Mouse (Mus musculus) cerebellum, adult 2 months (tissue): ENCODE data around the gene Zic2. TPM values are rescaled to one million over a fixed set of nuclear protein-coding genes. Genes with fewer than 3 reads are reported as not detected.
"Not testable (repeated sequence)": the region's sequence is repeated elsewhere in the genome, so short reads cannot be mapped to it uniquely, and the experiment has no call there.

Experiments used
- DNase-seq, 2 experiments: peaks; one replicate each; pipeline ENCODE4 v3.0.0; 2021
- H3K27ac ChIP-seq: fragments of 200-500 bp; 2 replicates; pipeline ENCODE4 v1.5.1; 2012; ENCODE audit warnings: low read length, control low read depth, inconsistent platforms; ENCODE audit not compliant: insufficient read depth
- H3K27me3 ChIP-seq: fragments of 200-500 bp; 2 replicates; pipeline ENCODE4 v1.6.1; 2012; ENCODE audit warnings: inconsistent platforms, mild to moderate bottlenecking, low read length, moderate library complexity; ENCODE audit not compliant: control insufficient read depth, insufficient read depth
- H3K4me1 ChIP-seq: fragments of 200-500 bp; 2 replicates; pipeline ENCODE4 v1.6.1; 2011; ENCODE audit warnings: low read length; ENCODE audit not compliant: control insufficient read depth, insufficient read depth
- H3K4me3 ChIP-seq: fragments of 200-500 bp; replicated peaks from 2 replicates; pipeline ENCODE3; 2011; ENCODE audit warnings: mild to moderate bottlenecking, low read depth, low read length, control low read depth; ENCODE audit not compliant: insufficient read depth
- CTCF ChIP-seq: fragments of 200-500 bp; IDR thresholded peaks from 2 replicates; pipeline ENCODE4 v1.5.1; 2011; ENCODE audit warnings: low read depth, mild to moderate bottlenecking, control low read depth, low read length, moderate library complexity, borderline replicate concordance; ENCODE audit not compliant: insufficient read depth
- POLR2A ChIP-seq: fragments of 200-500 bp; IDR thresholded peaks from 2 replicates; pipeline ENCODE4 v1.6.1; 2011; ENCODE audit warnings: low read length, control low read depth, borderline replicate concordance; ENCODE audit not compliant: insufficient read depth
- WGBS: fragments of 180-500 bp; shearing (Covaris S2); methylation state at CpG from one replicate; pipeline ENCODE4 v1.1.7; 2018; 5-methylcytosine and 5-hydroxymethylcytosine counted together
- polyA plus RNA-seq: library from polyadenylated mRNA; depleted of rRNA; stranded (reverse); fragments of >200 nt; gene quantifications from 2 replicates; pipeline ENCODE4 v1.2.3, GENCODE M21; 2012

Zic2 gene
- polyA plus RNA-seq, 1 experiment = 157 TPM

DNA sequence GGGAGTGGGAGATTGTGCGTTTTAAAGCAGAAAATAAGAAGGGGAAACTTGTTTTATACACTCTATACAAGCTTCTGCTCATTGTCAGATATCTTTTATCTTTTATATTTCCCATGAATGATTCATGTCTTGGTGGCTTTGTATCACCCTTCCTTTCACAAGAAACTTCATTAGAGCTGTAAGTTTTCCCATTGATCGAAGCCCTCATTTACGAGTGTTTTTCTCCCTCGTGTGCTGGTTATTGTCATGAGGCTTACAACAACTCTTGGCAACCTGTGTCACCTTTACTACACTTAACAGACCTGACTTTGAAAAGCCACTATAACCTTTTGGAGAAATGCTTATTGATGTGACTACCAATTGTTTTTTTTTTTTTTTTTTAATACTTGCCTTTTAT is 19.7 kb upstream of the Zic2 start:
- DNase-seq = no peak
- Histone ChIP-seq H3K4me3 (no peak overlapping the region), H3K27ac (no peak overlapping the region), H3K4me1 (peaks cover 22% of the 10 kb centered on the region), H3K27me3 (no peaks in the 10 kb centered on the region)
- TF ChIP-seq CTCF (no peak), POLR2A (no peak)
- WGBS = 49% methylated on average over 4 of the region's 4 CpGs

GRCm38 (mm10) chr14:122459332-122459731 is 15.9 kb upstream of the Zic2 start:
- not testable (repeated sequence) for H3K4me3 ChIP-seq, H3K27me3 ChIP-seq, H3K4me1 ChIP-seq
- peak; percentile 49 to 65 for DNase-seq
- peak overlapping the region; percentile 41; the same call in 1 of the 2 replicates for H3K27ac ChIP-seq
- WGBS = 9% methylated on average over 12 of the region's 12 CpGs

DNA sequence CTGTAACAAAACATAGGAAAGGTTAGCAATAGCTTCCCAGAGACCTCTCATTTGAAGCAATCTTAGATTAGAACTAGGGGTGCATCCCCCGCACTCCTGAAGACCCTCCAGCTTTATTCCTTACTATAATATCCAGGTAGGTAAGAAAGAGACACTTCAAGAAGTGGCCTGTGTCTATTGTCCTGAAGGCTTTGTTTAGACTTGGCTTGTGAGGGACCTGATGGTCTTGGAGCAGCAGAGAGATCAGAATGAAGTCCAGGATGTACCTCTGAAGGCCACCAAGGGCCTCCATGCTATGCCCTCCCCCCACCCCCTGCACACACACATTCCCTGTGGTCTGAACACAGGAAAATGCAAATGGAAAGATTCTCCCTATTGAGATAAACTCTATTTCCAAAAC is 15.5 kb upstream of the Zic2 start:
- Histone ChIP-seq H3K4me3 (peak overlapping the region; percentile 37), H3K4me1 (peaks cover 5% of the 10 kb centered on the region; the same call in 1 of the 2 replicates), H3K27ac (peak overlapping the region; percentile 79; the same call in 1 of the 2 replicates), H3K27me3 (no peaks in the 10 kb centered on the region)
- DNase-seq = peak; percentile 27 to 39
- no peak for TF ChIP-seq POLR2A
- TF ChIP-seq CTCF = no peak
- WGBS = 11% methylated on average over 1 of the region's 1 CpGs

DNA sequence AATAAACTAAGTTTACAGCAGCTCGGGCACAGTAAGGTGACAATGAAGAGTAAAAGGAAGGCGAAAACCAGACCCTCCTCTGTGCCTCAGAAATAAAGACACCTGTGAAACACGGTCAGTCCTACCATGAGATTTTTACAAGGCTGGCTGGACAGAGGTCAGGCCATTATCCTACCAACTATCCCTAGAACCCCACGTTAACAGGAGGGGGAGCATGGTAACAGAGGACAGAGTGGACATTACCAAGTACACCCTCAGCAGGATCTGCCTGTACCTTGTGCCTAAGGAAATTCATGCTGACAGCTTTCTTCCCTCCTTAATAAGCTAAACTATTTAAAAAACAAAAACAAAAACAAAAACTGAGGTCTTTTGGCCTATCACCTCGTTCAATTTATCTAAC is 15.0 kb upstream of the Zic2 start:
- peak overlapping the region; percentile 57 for H3K4me3 ChIP-seq

DNA sequence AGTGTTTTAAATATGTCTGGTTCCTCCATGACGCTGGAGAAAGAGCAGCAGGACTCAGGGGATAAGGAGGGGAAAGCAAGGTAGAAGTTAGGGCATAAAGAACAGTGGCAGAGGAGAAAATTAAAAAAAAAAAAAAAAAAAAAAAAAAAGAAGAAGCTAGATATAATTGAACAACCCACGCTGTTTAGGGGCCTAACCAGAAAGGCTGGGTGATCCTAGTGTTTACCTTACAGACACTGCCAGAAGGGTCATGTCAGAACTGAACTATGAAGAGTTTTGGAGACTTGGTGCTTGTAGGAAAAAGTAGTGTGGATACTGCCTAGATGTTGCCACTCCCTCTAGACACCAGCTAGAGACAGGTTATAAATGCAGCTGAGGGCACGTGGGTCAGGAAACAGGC is 13.7 kb upstream of the Zic2 start:
- TF ChIP-seq CTCF (no peak), POLR2A (no peak)
- H3K27me3 ChIP-seq = no peaks in the 10 kb centered on the region
- H3K4me3 ChIP-seq = peak overlapping the region; percentile 52
- peak overlapping the region; percentile 56 for H3K27ac ChIP-seq
- DNase-seq = peak in 1 of 2 experiments; percentile 49
- peaks cover 5% of the 10 kb centered on the region for H3K4me1 ChIP-seq
- WGBS = 6% methylated on average over 3 of the region's 3 CpGs

More for the DNA sequence above, 15.0 kb upstream of the Zic2 start:
- WGBS = 6% methylated on average over 5 of the region's 5 CpGs
- Histone ChIP-seq H3K27me3 (no peaks in the 10 kb centered on the region), H3K4me1 (peaks cover 4% of the 10 kb centered on the region; the same call in 1 of the 2 replicates), H3K27ac (peak overlapping the region; percentile 79)
- DNase-seq = peak; percentile 45 to 48
- TF ChIP-seq CTCF (no peak), POLR2A (no peak)

- TF ChIP-seq POLR2A = no peak
- no peak for TF ChIP-seq CTCF
- Histone ChIP-seq H3K27me3 (no peaks in the 10 kb centered on the region), H3K27ac (peak overlapping the region; percentile 56), H3K4me1 (peaks cover 2% of the 10 kb centered on the region), H3K4me3 (peak overlapping the region; percentile 52)
- WGBS = 4% methylated on average over 9 of the region's 9 CpGs
- DNase-seq = peak; percentile 53 to 63
Measured at GRCm38 (mm10) chr14:122461966-122462365, 13.3 kb upstream of the Zic2 start.

GRCm38 (mm10) chr14:122462689-122463079 is 12.6 kb upstream of the Zic2 start:
- peak; percentile 47 to 67 for DNase-seq
- WGBS = under 1% methylated on average over 17 of the region's 17 CpGs
- Histone ChIP-seq H3K27me3 (no peaks in the 10 kb centered on the region), H3K27ac (peak overlapping the region; percentile 98), H3K4me1 (peaks cover 2% of the 10 kb centered on the region), H3K4me3 (peak overlapping the region; percentile 97)
- TF ChIP-seq POLR2A = no peak
- TF ChIP-seq CTCF = no peak

DNA sequence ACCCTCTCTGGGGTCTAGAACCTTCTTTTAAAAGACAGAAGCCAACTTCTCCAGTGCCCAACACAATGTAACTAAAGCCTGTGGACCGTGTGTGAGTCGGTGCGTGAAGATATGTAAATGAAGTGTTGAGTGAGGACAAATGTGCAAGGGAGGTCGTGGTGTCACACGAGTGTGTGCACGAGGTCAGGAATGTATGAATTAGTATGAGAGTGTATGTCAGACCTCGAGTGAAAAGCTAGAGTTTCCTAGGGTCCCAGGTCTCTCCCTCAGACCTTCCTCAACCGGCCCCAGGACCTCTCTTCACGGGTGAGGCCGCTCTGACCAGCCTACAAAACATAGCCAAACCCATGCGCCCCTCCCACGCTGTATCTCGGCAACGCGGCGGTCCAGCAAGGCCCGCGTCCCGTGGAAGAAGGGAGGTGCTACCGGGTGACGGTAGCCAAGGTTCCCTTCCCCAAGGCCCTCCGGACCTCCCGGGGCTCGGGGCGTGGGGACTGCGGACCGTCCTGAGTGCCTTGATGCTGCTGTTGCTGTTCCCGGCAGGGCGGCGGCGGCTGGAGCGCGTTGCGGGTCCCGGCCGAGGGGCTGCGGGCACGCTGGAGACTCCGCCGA is 12.0 kb upstream of the Zic2 start:
- no peak for TF ChIP-seq POLR2A
- no peak for TF ChIP-seq CTCF
- peak; percentile 74 to 78 for DNase-seq
- peak overlapping the region; percentile 97 for H3K4me3 ChIP-seq
- WGBS = 2% methylated on average over 40 of the region's 40 CpGs
- peaks cover 2% of the 10 kb centered on the region for H3K4me1 ChIP-seq
- H3K27me3 ChIP-seq = no peaks in the 10 kb centered on the region
- H3K27ac ChIP-seq = peak overlapping the region; percentile 98
